Mouse (Mus musculus): ENCODE measurements around the gene Prrc2a. TPM values are rescaled to one million over a fixed set of nuclear protein-coding genes. Genes with fewer than 3 reads are reported as not detected.

Prrc2a gene
- polyA plus RNA-seq, 1 experiment = 373 TPM

DNA sequence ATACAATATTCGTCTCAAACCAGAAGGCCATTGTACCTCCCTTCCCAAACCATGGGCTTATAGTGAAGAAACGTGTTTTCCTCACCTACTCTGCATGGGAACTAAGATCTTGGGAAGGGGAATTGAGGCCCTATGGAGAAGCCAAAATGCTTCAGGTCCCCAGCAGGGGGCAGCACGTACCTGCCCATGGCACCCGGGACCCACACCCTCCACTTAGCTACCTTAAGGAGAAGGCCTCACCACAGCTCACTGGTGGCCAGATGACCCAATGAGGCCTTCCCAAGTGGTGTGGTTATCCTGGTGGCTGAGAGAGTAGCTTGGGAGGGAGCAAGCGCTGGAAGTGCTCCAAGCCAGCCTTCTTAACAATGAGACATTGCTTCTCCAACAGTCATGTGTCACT, 13.8 kb upstream of the Prrc2a start:
- TF ChIP-seq CTCF (IDR thresholded peaks at IDR 0.05; ENCODE audit: insufficient read depth, low read length) (peak; percentile 90), POLR2A (IDR thresholded peaks at IDR 0.05; ENCODE audit: borderline replicate concordance, extremely low read depth, low read depth, low read length) (no peak)
- Histone ChIP-seq H3K4me1 (ENCODE audit: control insufficient read depth, insufficient read depth, low read length) (peaks cover 3% of the 10 kb centered on the region; the same call in 1 of the 2 replicates), H3K4me3 (replicated peaks; ENCODE audit: extremely low read depth, low read depth, low read length) (no peak overlapping the region)
- 10% methylated on average over 5 of the region's 5 CpGs for WGBS
- peak; percentile 80 for DNase-seq

- 60% methylated on average over 2 of the region's 2 CpGs for WGBS
- TF ChIP-seq POLR2A (IDR thresholded peaks at IDR 0.05; ENCODE audit: borderline replicate concordance, extremely low read depth, low read depth, low read length) (no peak), CTCF (IDR thresholded peaks at IDR 0.05; ENCODE audit: insufficient read depth, low read length) (no peak)
- H3K4me1 ChIP-seq (ENCODE audit: control insufficient read depth, insufficient read depth, low read length) = peaks cover 3% of the 10 kb centered on the region; the same call in 1 of the 2 replicates
Measured at GRCm38 (mm10) chr17:35175968-35176367, 11.3 kb upstream of the Prrc2a start, which contains the start of gene Aif1. Aif1 (minus strand) TSS chr17:35176068.

DNA sequence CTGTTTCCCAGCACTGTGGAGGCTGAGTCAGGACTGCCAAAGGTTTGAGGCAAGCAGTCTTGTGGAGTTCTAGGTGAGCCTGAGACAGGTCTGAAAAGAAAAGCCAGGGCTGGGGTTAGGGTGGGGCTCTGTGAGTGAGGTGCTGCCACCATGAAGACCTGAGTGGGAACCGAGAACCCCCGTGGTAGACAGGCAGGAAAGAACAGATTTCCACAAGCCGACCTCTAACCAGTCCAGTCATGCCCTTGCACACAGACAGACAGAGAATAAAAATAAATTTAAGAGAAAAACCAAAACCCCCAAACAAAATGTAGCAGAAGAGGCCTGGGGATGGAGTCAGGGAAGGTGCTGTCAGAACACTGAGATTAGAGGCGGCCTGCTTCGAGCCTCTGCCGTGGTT, 10.7 kb upstream of the Prrc2a start:
- no peak for DNase-seq
- WGBS = 76% methylated on average over 6 of the region's 6 CpGs
- TF ChIP-seq POLR2A (IDR thresholded peaks at IDR 0.05; ENCODE audit: borderline replicate concordance, extremely low read depth, low read depth, low read length) = no peak
- no peak for TF ChIP-seq CTCF (IDR thresholded peaks at IDR 0.05; ENCODE audit: insufficient read depth, low read length)

More at GRCm38 (mm10) chr17:35175968-35176367, 11.3 kb upstream of the Prrc2a start, which contains the start of gene Aif1:
- no peak within 1 kb of the TSS for H3K4me3 ChIP-seq (replicated peaks; ENCODE audit: extremely low read depth, low read depth, low read length)
- no peak for DNase-seq

GRCm38 (mm10) chr17:35174201-35174977, 9.7 kb upstream of the Prrc2a start:
- TF ChIP-seq POLR2A (IDR thresholded peaks at IDR 0.05; ENCODE audit: borderline replicate concordance, extremely low read depth, low read depth, low read length) (no peak), CTCF (IDR thresholded peaks at IDR 0.05; ENCODE audit: insufficient read depth, low read length) (no peak)
- Histone ChIP-seq H3K4me1 (ENCODE audit: control insufficient read depth, insufficient read depth, low read length) (peaks cover 3% of the 10 kb centered on the region; the same call in 1 of the 2 replicates), H3K4me3 (replicated peaks; ENCODE audit: extremely low read depth, low read depth, low read length) (no peak overlapping the region)
- 46% methylated on average over 8 of the region's 8 CpGs for whole genome bisulfite sequencing
- DNase-seq = no peak

More for the DNA sequence above, 10.7 kb upstream of the Prrc2a start:
- Histone ChIP-seq H3K4me3 (replicated peaks; ENCODE audit: extremely low read depth, low read depth, low read length) (no peak overlapping the region), H3K4me1 (ENCODE audit: control insufficient read depth, insufficient read depth, low read length) (peaks cover 3% of the 10 kb centered on the region; the same call in 1 of the 2 replicates)

GRCm38 (mm10) chr17:35173329-35173728, 8.6 kb upstream of the Prrc2a start:
- peaks cover 3% of the 10 kb centered on the region; the same call in 1 of the 2 replicates for H3K4me1 ChIP-seq (ENCODE audit: control insufficient read depth, insufficient read depth, low read length)
- no peak overlapping the region for H3K4me3 ChIP-seq (replicated peaks; ENCODE audit: extremely low read depth, low read depth, low read length)

GRCm38 (mm10) chr17:35172445-35173234, 7.9 kb upstream of the Prrc2a start:
- peaks cover 3% of the 10 kb centered on the region; the same call in 1 of the 2 replicates for H3K4me1 ChIP-seq (ENCODE audit: control insufficient read depth, insufficient read depth, low read length)
- 62% methylated on average over 11 of the region's 11 CpGs for WGBS
- no peak for DNase-seq
- no peak overlapping the region for H3K4me3 ChIP-seq (replicated peaks; ENCODE audit: extremely low read depth, low read depth, low read length)
- TF ChIP-seq POLR2A (IDR thresholded peaks at IDR 0.05; ENCODE audit: borderline replicate concordance, extremely low read depth, low read depth, low read length) (no peak), CTCF (IDR thresholded peaks at IDR 0.05; ENCODE audit: insufficient read depth, low read length) (no peak)

More at GRCm38 (mm10) chr17:35173329-35173728, 8.6 kb upstream of the Prrc2a start:
- 78% methylated on average over 3 of the region's 3 CpGs for WGBS
- no peak for DNase-seq
- TF ChIP-seq CTCF (IDR thresholded peaks at IDR 0.05; ENCODE audit: insufficient read depth, low read length) (no peak), POLR2A (IDR thresholded peaks at IDR 0.05; ENCODE audit: borderline replicate concordance, extremely low read depth, low read depth, low read length) (no peak)

- TF ChIP-seq CTCF (IDR thresholded peaks at IDR 0.05; ENCODE audit: insufficient read depth, low read length) (no peak), POLR2A (IDR thresholded peaks at IDR 0.05; ENCODE audit: borderline replicate concordance, extremely low read depth, low read depth, low read length) (no peak)
- WGBS = 9% methylated on average over 4 of the region's 4 CpGs
- Histone ChIP-seq H3K4me1 (ENCODE audit: control insufficient read depth, insufficient read depth, low read length) (peaks cover 6% of the 10 kb centered on the region; the same call in 1 of the 2 replicates), H3K4me3 (replicated peaks; ENCODE audit: extremely low read depth, low read depth, low read length) (no peak overlapping the region)
- no peak for DNase-seq
Measured at GRCm38 (mm10) chr17:35168541-35169207, 4.0 kb upstream of the Prrc2a start.

- no peak for TF ChIP-seq POLR2A (IDR thresholded peaks at IDR 0.05; ENCODE audit: borderline replicate concordance, extremely low read depth, low read depth, low read length)
- no peak for TF ChIP-seq CTCF (IDR thresholded peaks at IDR 0.05; ENCODE audit: insufficient read depth, low read length)
- Histone ChIP-seq H3K4me3 (replicated peaks; ENCODE audit: extremely low read depth, low read depth, low read length) (no peak overlapping the region), H3K4me1 (ENCODE audit: control insufficient read depth, insufficient read depth, low read length) (peaks cover 10% of the 10 kb centered on the region)
- 89% methylated on average over 7 of the region's 7 CpGs for WGBS
- no peak for DNase-seq
Measured at GRCm38 (mm10) chr17:35167794-35168193, 3.1 kb upstream of the Prrc2a start.
